ENCODE assay signal across 8 mouse cellular contexts in genomic region chr16:18777101-18778080, GRCm38 (mm10). TPM values are rescaled to one million over a fixed set of nuclear protein-coding genes. Genes with fewer than 3 reads are reported as not detected.
DNase-seq lines count a peak whose midpoint lies in the region; ATAC-seq and TF ChIP-seq lines count a peak whose summit lies in the region.

No protein-coding gene starts in this region.

- ATAC-seq in hematopoietic stem cell, adult 5-6 weeks (replicated peaks in 1 of 2; ENCODE audit: insufficient read depth in 1 of 2, low FRiP score in 2 of 2, low TSS enrichment in 1 of 2, low read depth in 1 of 2, poor library complexity in 2 of 2, severe bottlenecking in 2 of 2): peak; percentile 36 to 42; a peak in 3 of 4 replicates
- 0 out of 2 replicates have a peak, but pooled peaks have one; percentile 23 for ATAC-seq in liver, embryonic 15.5 days (ENCODE audit: insufficient read depth)

- TF ChIP-seq POLR2A in cortical plate, adult 2 months (IDR thresholded peaks at IDR 0.05; ENCODE audit: extremely low read depth, insufficient read depth, low read length): no peak

- H3K9me3 ChIP-seq in liver, embryonic 15.5 days (replicated peaks): no peaks in the 10 kb centered on the region

- peaks cover 25% of the 10 kb centered on the region for H3K36me3 ChIP-seq in liver, embryonic 15.5 days (replicated peaks)

- TF ChIP-seq CTCF in cortical plate, adult 2 months (IDR thresholded peaks at IDR 0.05; ENCODE audit: extremely low read depth, insufficient read depth, low read length): no peak

- H3K4me2 ChIP-seq in liver, embryonic 15.5 days: peak overlapping the region; percentile 37

- H3K27me3 ChIP-seq in liver, embryonic 15.5 days: peaks cover 70% of the 10 kb centered on the region

- intact Hi-C loops in heart, postnatal 25 days (cut with DNase I): loop anchor here (5.0 kb wide), 2 partner anchors 45 to 75 kb away; no protein-coding TSS in a partner anchor

- DNase-seq in heart, adult 11 months: peak; percentile 90
- DNase-seq in heart, postnatal 25 days (ENCODE audit: low spot score): no peak
- DNase-seq in retina, postnatal 1 day: peak; percentile 55
- no peak for DNase-seq in thymus, postnatal 25 days
- DNase-seq in spleen, postnatal 36 days (ENCODE audit: low spot score in 2 of 2): no peak

- 3% methylated on average over 80 of the region's 80 CpGs for WGBS in liver, embryonic 15.5 days (ENCODE audit: insufficient replicate concordance)

- H3K4me3 ChIP-seq in cortical plate, adult 2 months (ENCODE audit: insufficient read depth, low read length): peak overlapping the region; percentile 40
- peak overlapping the region; percentile 36 for H3K4me3 ChIP-seq in liver, embryonic 15.5 days (replicated peaks)

- H3K27ac ChIP-seq in cortical plate, adult 2 months (ENCODE audit: insufficient read depth, low read length): peak overlapping the region; percentile 25; the same call in 1 of the 2 replicates
- H3K27ac ChIP-seq in liver, embryonic 15.5 days (replicated peaks): no peak overlapping the region

- H3K9ac ChIP-seq in liver, embryonic 15.5 days: no peak overlapping the region

- no peaks in the 10 kb centered on the region for H3K4me1 ChIP-seq in cortical plate, adult 2 months (ENCODE audit: control insufficient read depth, insufficient read depth, low read length)
- no peaks in the 10 kb centered on the region for H3K4me1 ChIP-seq in liver, embryonic 15.5 days (replicated peaks)

RNA-seq across cellular contexts. Expression of gene Cldn5, which starts 0.7 kb away (rescaled TPM):
- total RNA-seq in heart, postnatal 25 days (2021): 10 to 100 TPM; 26.9 to 34.2 TPM
- polyA plus RNA-seq in cortical plate, adult 2 months (2012; rRNA removed): 88.0 and 88.9 TPM in 2 replicates
- 0.10 TPM in 1 of 2 replicates, not detected in the other for total RNA-seq in hematopoietic stem cell, adult 5-6 weeks (2017)
- 8.4 and 8.5 TPM in 2 replicates for polyA plus RNA-seq in liver, embryonic 15.5 days (2015; fragmentation: Nextera tagmentation; extraction: Ambion mirVana)

RNA-seq across cellular contexts. Expression of gene Ufd1, which starts 34.2 kb away (rescaled TPM):
- 10 to 100 TPM; 51.7 to 58.3 TPM for total RNA-seq in heart, postnatal 25 days (2021)
- 82.7 and 85.3 TPM in 2 replicates for polyA plus RNA-seq in cortical plate, adult 2 months (2012; rRNA removed)
- total RNA-seq in hematopoietic stem cell, adult 5-6 weeks (2017): 67.4 and 82.8 TPM in 2 replicates
- polyA plus RNA-seq in liver, embryonic 15.5 days (2015; fragmentation: Nextera tagmentation; extraction: Ambion mirVana): 39.5 and 40.6 TPM in 2 replicates

RNA-seq across cellular contexts. Expression of gene Cdc45, which starts 34.4 kb away (rescaled TPM):
- total RNA-seq in heart, postnatal 25 days (2021): 1 to 10 TPM; 2.7 to 4.1 TPM
- 2.5 and 2.9 TPM in 2 replicates for polyA plus RNA-seq in cortical plate, adult 2 months (2012; rRNA removed)
- total RNA-seq in hematopoietic stem cell, adult 5-6 weeks (2017): 50.9 and 63.8 TPM in 2 replicates
- polyA plus RNA-seq in liver, embryonic 15.5 days (2015; fragmentation: Nextera tagmentation; extraction: Ambion mirVana): 40.7 and 42.7 TPM in 2 replicates

RNA-seq across cellular contexts. Expression of gene 2510002D24Rik, which starts 59.0 kb away (rescaled TPM):
- total RNA-seq in heart, postnatal 25 days (2021): 10 to 100 TPM; 21.1 to 24.2 TPM
- 52.8 and 53.3 TPM in 2 replicates for polyA plus RNA-seq in cortical plate, adult 2 months (2012; rRNA removed)
- total RNA-seq in hematopoietic stem cell, adult 5-6 weeks (2017): 60.7 and 64.3 TPM in 2 replicates
- 19.1 and 19.9 TPM in 2 replicates for polyA plus RNA-seq in liver, embryonic 15.5 days (2015; fragmentation: Nextera tagmentation; extraction: Ambion mirVana)

RNA-seq across cellular contexts. Expression of gene Gm28539, which starts 59.0 kb away (rescaled TPM):
- total RNA-seq in heart, postnatal 25 days (2021): 1 to 10 TPM in 1 of 2 experiments, not detected in 1; 1.5 TPM
- polyA plus RNA-seq in cortical plate, adult 2 months (2012; rRNA removed): 0.45 TPM in 1 of 2 replicates, not detected in the other
- total RNA-seq in hematopoietic stem cell, adult 5-6 weeks (2017): not detected in 2 replicates
- polyA plus RNA-seq in liver, embryonic 15.5 days (2015; fragmentation: Nextera tagmentation; extraction: Ambion mirVana): not detected in 2 replicates

Comparison
In these comparisons a context has a peak if more than half of its experiments do, and no peak if none do; other contexts are left out.
1. DNase-seq: peak in heart, adult 11 months (single experiment) and retina, postnatal 1 day (single experiment); none in heart, postnatal 25 days (single experiment), thymus, postnatal 25 days (single experiment) and spleen, postnatal 36 days (0 of 2).
2. RNA of gene Cldn5, which starts 0.7 kb away (total RNA-seq): 26.9 to 34.2 TPM in heart, postnatal 25 days; 0.10 TPM in hematopoietic stem cell, adult 5-6 weeks; every median in the first group is over 10 times any median in the second.
3. RNA of gene Cdc45, which starts 34.4 kb away (total RNA-seq): 50.9 to 63.8 TPM in hematopoietic stem cell, adult 5-6 weeks; 2.7 to 4.1 TPM in heart, postnatal 25 days; every median in the first group is over 10 times any median in the second.